Mouse (Mus musculus) layer of hippocampus, postnatal 36 days (tissue): ENCODE results near the gene Gin1. TPM values are rescaled to one million over a fixed set of nuclear protein-coding genes. Genes with fewer than 3 reads are reported as not detected.
"Not testable (repeated sequence)": the region's sequence is repeated elsewhere in the genome, so short reads cannot be mapped to it uniquely, and the experiment has no call there.

ENCODE experiments used
- DNase-seq, 2 experiments: peaks; one replicate each; pipeline ENCODE4 v3.0.0; 2022
- total RNA-seq, 2 experiments: library from RNA; stranded (reverse); gene quantifications; 2 replicates each; pipeline ENCODE4 v1.2.3; 2021

Gene Gin1
- 10 to 100 TPM; 10.7 to 13.6 TPM for total RNA-seq

DNA sequence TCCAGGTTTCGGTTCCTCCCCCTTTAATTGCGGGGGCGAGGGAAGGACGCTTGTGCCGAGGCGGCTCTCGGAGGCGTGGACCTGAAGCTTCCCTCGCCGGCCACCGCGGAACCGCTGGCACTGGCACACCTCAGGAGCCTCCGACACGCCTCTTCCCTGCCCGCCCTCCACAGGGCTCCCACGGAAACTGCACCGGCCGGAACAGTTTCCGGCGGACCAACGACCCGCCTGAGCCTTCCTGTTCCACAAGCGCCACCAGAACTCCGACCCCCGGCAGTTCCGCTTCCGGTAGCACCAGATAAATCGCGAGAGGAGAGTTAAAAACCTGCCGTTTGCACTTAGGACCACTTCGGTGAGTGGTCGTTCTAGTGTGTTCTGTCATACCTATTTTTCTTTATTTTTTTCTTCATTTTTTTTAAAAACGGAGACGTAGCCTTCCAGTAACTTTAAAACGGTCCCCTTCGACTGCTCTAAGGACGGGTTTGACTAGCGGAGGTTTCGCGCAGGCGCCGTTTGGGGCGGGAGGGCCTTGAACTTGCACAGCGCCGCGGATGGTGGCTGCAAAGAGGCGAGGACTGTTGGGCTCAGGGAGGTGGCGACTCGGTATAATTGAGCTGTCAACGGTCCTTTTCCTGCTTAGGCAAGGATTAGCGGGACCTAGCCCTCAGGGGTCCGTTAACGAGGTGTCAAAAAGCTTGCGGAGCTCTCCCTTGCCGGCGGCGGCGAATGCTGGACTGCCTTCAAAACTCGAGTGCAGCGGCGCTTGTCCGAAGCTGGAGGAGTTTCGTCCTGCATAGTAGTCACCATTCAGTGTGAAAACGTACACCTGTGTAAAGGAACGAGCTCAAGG lies at the start of gene Gin1, which contains the start of gene Ppip5k2:
Gin1 (plus strand) TSS at position 269 of the 850 bp plus-strand sequence.
Ppip5k2 (minus strand) TSS at position 508 of the 850 bp plus-strand sequence.
- DNase-seq, result peak; percentile 91 to 92

DNA sequence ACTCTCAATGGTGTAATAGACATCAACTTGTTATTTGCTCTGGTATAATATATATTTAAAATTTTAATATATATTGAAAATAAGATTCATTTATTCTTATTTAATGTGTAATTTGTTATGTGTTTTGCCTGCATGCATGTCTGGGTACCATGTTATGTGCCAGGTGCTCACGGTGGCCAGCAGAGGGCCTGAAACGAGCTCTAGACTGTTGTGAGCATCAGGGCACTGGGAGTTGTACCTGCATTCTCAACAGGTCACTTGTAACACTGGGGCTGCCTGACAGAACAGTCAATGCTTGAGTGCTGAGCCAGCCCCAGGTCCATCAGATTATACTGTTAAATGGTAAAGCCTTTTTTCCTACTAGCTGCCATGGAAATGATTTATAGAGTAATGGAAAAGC lies 43.2 kb upstream of the Gin1 start:
- DNase-seq, result no peak

DNA sequence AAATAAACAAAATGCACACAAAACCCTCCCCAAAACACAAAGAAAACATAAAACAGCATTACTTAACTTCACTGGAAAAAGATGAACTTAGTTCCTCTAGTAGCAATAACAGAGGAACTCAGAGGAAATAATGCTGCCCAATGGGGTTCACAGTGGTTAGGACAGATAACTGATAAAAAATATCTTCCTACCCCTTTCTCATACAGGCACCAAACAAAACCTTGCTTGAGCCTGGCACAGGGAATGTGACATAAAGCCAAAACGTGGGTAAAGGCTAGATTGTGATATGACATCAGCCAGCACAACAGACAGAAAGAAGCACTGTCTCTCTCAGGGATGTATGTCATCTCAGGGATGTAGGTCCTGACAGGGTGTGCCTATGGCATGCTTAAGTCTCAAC lies 40.6 kb upstream of the Gin1 start:
- DNase-seq, result no peak

DNA sequence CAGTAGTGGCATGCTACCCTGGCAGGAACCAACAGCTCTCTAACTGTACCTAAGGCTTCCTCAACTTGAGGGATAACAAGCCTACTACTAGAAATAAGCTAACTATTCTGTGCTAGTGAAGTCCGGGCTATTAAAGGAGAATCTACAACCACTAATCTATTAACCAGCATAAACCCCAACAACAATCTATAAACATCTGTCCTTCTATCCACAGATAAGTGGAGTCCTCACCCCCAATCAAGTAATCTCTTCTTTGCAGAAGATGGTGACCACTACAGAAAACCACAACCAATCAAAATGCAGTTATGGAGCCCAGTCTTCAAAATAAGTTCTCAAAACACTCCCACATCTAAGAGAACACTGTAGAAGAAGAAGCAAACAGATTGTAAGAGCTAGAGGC lies 26.9 kb upstream of the Gin1 start:
- no peak for DNase-seq

DNA sequence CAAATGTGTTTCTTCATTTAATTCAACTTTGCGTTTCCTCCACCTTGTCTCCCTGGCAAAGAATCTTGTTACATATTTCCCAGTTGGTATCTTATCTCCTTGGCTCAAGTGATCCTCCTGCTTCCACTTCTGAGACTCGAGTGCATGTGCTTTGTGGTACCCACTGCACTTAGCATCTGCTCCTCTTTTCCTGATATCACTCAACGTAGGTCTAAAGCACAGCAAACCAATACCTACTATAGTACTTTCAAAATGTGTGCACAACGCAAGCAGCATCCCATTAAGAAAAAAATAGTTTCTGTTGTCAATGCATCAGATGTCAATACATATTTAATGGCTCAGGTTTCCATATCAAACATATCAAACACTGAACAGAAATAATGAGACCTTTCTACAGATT lies 24.3 kb upstream of the Gin1 start:
- DNase-seq, result no peak

DNA sequence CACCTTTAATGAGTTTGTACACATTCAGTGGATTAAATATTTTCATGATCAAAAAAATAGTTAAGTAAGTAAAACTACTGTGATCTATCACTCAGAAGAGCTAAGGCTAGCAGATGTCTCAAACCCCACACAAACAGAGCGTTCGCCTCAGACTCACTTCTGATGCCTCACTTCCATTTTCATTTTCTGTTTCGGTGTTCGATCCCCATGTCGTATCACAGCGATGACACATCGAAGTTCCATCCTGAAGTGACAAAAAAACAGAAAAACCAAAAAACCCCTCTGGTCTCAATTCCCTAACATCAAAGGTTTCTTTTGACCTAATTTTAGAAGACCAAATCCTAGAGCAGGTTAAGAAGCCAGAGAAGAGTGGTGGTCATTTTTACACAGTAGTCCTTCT lies 23.7 kb upstream of the Gin1 start:
- no peak for DNase-seq

DNA sequence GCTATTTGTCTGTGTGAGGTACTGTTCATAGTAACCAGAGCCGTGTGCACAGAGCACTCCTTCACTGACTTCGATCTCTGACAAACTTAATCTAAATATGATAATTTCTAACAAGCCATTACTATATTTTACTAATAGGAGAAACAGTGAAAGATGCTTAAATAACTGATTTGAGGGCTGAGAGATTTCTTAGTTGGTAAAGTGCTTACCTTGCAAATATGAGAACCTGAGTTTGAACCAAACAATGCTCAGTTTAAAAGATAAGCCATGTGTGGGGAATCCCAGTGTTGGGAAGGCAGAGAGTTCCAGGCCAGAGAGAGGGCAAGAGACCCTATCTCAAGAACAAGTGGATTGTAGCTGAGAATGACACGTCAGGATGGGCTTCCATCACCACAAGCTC lies 21.8 kb upstream of the Gin1 start:
- no peak for DNase-seq

DNA sequence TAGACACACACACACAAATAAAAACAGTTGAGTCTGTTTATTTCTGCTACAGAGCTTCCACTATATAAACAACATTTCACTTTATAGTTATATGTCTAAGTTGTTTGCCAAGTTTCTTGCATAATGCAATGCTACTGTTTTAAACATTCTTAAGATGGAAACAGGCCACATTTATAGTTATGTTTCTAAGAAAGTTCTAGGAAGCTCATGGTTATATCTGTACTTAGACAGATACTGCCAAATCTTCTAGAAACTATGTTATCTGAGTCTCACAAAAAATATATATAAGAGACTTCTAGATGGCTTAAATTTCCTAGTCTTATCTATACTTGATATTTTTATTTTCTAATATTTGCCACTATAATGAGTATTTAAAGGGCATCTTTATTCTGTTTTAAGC lies 16.8 kb upstream of the Gin1 start:
- no peak for DNase-seq

DNA sequence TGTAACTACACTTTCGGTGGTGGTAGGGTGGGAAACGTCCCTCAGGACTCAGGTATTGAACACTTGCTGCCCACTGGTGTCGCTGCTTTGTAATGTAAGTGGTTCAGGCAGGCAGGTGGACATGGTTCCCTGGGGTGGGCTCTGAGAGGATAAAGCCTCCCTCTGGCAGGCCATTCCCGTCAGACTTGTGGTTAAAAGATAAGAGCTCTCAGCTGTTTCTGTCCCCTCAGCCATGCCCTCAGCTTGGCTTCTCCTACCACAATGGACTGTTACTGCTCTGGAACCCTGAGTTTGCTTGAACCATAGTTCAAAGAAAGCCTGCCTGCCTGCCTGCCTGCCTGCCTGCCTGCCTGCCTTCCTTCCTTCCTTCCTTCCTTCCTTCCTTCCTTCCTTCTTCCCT lies 15.6 kb upstream of the Gin1 start:
- no peak for DNase-seq

DNA sequence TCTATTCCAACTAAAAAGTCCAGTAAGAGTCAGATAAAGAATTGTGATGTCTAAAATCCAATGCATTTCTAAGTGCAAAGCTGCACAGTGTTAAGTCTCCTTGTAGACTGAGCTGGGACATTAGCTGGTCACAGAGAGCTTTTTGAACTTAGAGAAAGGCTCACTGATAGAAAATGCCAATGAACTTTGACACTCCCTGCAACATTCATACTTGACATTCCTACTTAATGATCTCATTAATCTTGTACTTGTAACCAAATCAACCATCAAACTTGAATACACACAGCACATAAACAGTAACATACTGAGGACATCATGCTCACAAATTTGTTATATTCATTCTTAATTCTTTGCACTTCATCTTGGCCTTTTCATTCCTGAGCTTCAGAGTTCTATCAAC lies 10.1 kb upstream of the Gin1 start:
- DNase-seq, result no peak

DNA sequence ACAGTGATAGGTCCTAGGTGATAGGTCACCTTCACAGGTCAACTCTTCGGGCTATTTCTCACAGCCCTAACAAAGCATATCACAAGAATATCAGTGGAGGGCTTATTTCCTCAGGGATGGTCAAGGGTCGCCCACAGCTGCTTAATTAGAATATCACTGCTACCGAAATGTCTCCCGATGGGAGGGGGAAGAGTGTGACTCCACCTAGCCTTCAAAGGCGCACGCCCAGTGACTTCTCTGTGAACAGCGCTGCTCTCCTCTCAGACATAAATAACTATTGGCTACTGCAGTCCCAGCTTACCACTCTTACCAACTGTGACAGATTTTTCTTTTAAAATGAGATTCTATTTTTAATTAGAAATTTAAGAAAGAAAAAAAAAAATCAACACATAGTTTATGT lies 9.4 kb upstream of the Gin1 start:
- no peak for DNase-seq

DNA sequence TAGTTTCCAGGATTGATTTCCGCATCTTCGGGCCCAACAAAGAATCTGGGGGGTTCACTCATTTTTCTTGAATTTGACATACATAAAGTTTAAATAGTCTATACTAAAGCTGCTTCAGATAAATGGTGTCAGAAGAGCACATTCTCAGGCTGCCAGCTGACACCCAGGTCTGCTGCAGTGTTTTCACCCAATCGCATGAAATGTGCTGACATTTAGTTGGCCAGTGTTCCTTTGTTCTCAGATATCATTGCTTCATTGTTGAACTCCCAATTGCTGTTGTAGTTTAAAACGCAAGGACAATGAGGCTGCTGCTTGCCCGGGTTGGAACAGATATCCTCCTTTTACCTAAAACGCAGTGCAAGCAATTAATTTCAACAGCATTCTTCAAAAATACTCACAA lies 8.5 kb upstream of the Gin1 start:
- no peak for DNase-seq

DNA sequence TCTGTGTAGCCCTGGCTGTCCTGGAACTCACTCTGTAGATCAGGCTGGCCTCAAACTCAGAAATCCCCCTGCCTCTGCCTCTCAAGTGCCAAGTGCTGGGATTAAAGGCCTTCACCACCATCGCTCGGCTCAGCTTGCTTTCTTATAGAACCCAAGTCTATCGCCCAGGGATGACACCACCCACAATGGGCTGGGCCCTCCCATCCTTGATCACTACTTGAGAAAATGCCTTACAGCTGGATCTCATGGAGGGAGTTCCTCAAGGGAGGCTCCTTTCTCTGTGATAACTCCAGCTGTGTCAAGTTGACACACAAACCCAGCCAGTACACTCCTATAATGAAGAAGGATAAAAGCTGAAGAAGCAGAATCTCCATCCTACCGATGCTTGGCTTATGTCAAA lies 4.3 kb upstream of the Gin1 start:
- DNase-seq, result not testable (repeated sequence)

DNA sequence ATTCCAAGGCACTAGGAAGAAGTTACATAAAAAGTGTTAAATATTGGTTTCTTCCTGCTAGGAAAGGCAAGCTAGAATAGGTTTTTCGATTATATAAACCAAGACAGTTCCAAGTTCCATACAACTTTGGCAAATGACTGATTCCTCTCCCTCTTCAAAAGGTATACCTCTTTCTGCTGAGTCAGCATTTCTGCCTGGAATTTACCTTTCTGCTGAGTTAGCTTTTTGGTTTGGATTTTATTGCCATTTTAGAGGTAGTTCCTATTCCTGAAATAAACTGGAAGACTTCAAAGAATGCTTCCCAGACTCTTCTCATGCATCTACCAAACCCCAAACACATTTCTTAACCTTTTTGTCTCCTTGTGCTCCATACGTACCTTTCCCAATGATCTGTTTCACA lies 1.9 kb upstream of the Gin1 start:
- no peak for DNase-seq

DNA sequence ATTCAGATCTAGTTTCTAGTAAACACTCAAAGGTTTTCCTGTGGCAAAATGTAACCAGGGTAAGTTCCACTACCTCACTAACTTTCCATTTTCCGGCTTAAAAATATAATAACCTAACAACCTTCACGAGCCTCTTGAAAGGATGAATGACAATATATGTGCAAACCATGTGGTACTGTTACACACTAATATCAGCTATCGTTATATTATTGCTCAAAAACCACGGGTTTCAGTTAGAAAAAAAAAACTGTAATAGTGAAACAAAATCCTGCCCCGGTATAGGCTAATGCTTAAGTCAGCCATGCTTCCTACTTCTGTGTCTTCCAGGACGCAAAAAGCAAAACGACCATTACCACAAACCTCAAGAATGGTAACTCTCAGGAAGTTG lies 1.1 kb upstream of the Gin1 start:
- no peak for DNase-seq

DNA sequence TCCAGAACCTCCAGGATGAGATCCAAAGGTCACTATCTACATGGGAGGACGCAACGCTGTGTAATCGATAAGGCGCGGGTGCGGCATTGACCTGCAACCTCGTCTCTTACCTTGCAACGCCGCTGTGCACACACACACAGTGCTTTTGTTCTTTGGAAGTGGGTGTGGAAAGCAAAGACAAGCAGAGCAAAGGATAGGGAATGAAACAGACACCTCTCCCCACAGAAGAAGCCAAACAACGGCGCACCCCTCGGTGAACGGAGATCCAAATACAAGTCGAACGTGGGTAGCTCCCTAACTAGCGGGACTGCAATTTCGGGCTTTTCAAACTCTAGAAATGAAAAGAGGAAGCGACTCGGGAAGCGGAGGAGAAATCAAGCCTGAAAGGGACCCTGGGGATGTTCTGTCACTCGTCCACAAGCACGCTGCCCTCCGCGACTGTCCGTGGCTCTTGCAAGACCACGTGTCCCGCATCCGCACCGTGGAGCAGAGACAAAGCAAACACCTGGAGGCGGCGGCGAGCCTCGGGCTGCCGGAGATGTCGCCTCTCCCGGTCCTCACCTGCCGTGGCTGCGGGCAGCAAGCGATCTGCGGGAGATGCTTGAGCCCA lies 573 bp upstream of the Gin1 start:
- peak in 1 of 2 experiments; percentile 15 for DNase-seq

DNA sequence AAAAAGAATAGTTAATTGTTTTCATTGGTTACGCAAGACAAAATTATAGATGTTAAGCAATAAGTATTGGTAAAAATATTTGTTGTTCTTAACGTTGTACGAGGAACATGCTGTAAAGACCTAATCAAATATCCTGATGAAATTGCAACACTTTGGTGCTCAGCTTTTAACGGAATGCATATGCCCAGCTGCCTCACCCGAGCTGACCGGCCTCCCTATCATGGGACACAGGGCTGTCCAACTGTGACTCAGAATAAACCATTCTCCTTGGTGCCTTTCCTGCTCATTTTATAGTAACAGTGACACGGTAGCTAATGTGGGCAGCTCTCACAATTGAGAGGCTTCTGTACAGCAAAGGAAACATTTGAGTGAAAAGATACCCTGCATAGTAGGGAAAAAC lies 1.1 kb downstream of the Gin1 start:
- no peak for DNase-seq

DNA sequence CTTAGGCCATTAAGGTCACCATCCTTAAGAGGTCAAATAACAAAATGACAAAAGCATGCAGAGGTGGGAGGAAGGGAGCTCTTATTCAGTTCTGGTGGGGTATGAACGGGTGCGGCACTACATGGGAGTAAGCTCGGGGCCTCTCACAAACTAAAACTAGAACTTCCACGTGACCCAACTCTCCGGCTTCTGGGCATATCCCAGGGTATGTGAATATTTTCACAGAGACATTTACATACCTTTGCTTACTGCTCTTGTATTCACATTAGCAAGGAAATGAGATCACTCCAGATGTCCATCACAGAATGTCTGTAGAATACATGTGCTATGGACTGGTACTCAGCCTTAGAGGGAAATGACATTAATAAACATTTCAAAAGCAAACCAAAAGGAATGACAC lies 1.8 kb downstream of the Gin1 start:
- no peak for DNase-seq

DNA sequence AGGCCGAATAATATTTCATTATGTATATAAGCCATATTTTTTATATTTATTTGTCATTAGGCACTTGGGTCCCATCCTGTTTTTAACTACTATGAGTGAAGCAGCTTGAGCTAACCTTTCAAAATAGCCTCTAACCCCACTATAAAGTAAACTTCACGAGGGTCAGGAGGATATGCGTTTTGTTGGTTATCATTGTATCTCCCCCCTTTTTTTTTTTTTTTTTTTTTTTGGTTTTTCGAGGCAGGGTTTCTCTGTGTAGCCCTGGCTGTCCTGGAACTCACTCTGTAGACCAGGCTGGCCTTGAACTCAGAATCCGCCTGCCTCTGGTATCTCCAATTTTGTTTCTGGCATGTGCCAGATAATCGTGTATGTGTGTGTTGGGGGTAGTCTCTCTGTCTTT lies 3.4 kb downstream of the Gin1 start:
- DNase-seq, result no peak

DNA sequence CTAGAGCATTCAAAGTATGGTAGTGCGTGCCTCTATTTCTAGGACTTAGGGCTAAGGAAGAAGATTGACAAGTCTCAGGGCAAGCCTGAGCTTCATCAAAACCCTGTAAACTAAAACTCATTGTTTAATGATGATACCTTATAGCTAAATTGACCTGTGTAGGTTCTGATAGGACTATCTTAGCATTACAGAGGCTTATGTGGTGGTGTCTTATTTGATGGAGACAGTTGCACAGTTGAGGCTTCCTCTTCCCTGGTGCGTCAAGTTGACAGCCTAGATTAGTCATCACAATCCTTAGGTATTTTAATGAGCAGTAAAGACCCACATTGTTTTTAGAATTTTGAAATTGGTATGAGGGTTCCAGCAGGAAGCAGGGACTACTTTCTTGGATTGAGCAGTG lies 4.0 kb downstream of the Gin1 start:
- DNase-seq, result no peak

DNA sequence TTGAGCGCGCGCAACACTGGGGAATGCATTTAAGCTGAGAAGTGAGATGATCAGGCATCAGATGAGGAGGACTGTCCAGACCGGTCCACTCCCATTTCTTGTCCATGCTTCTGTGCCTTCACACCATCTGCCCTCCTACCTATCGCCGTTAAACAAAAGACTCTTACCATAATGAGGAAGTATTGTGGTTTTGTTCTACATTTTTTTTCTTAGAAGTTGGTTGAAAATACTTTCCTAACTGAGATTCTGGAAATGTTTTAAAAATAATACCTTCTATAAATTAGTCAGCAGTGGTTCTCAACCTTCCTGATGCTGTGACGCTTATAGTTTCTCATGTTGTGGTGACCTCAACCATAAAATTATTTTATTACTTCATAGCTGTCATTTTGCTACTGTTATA lies 11.7 kb downstream of the Gin1 start:
- no peak for DNase-seq

DNA sequence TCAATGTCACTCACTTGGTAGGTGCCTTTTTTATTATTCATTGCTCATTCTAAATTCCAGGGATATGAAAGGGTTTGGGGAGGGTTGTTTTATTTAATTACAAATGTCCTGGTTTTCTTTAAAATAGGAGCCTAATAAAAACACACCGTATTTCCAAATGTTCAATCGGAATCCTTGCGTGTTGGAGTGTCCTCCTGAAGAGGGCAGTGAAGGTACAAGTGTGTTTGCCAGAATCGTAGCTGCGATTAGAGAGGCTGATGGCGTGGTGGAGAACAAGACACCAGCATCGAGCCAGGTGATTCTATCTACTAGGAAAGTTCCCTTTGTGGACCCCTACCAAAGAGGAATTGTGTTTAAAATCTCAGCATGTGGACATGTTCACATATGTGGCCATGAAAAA lies 15.0 kb downstream of the Gin1 start:
- DNase-seq, result no peak

DNA sequence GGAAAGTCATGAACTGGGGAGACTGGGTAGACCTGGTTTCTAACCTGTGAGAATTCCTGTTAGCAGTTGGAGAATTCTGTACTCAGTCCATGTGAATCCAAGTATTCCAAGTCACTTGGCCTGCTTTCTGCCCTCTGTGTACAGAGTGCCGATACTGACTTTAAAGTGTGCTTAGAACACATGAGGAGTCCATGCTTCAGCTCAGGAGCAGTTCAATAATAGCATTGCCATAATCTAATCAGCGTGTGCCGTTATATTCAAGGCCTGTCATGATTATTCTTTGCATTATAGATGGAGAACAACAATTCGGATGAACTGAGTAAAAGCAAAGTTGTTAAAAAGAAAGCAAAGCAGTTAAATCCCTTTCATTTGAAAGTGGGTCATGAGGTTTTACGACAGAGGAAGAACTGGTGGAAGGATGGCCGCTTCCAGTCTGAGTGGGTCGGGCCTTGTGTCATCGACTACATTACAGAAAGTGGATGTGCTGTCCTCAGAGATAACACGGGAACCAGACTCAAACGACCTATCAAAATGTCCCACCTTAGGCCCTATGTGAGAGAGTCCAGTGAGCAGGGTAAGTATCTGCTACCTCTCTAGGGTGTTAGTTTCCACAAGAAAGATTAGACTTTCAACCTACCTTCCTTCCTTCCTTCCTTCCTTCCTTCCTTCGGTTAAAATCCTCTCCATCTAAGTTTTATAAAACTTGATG lies 15.9 kb downstream of the Gin1 start:
- no peak for DNase-seq

DNA sequence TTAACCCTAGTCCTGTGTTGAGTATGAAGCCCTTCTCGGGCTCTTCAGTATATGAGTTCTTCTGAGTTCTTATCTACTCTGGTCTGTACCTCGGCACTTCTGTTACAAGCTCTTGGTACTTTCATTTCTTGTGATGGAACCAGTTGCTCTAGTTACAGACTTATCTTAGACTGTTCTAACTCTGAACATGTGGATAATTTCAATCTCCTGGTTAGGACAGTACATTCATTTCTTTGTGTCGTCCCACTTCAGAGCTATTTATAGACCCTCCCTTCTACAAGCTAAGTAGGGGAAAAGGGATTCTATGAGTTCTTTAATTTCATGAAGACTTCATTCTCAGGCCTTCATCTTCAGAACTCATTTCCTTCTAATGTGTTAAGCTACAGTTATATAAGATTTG lies 17.7 kb downstream of the Gin1 start:
- DNase-seq, result no peak
